In the genomic region with DNA sequence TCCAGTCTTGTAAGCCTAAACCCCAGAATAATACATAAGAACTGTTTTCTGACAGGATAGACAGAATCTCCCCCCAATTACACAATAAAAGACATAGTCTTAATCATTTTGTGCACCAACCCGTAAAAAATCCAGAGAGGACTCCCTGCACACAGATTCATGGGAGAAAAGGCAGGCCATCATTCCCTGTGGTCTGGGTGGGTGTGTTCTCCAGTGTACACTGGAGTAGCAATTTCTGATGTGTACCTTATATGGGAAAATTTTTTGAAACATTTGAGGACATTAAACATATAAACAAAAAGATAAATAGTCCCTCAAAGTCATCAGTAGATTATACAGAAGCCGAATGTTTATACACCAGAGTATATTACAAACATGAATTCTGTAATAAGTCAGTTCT, we compare ENCODE assay signal across 15 mouse cellular contexts.
DNase-seq lines count a peak whose midpoint lies in the region; ATAC-seq and TF ChIP-seq lines count a peak whose summit lies in the region.
"Had no signal": no experiment of that assay in that cellular context is flagged by ENCODE, and none has a peak within 500 bp of the region (broad histone marks: within the 10 kb centered on the region; RNA-seq: fewer than 3 reads in every experiment).

No protein-coding gene starts in this region.

- peaks cover 8% of the 10 kb centered on the region; the same call in 1 of the 2 replicates for H3K4me1 ChIP-seq in heart, embryonic 16.5 days (ENCODE audit: control insufficient read depth, insufficient read depth, low read length)
- no peaks in the 10 kb centered on the region for H3K4me1 ChIP-seq in kidney, postnatal 0 days (replicated peaks; ENCODE audit: insufficient read depth, low read length)

- no peak overlapping the region for H3K4me2 ChIP-seq in heart, embryonic 16.5 days (ENCODE audit: low read depth, low read length)
- no peak overlapping the region for H3K4me2 ChIP-seq in kidney, postnatal 0 days (ENCODE audit: low read length)
- H3K4me2 ChIP-seq: forebrain, embryonic 12.5 days had no signal

- no peak for TF ChIP-seq CTCF in kidney, postnatal 0 days (IDR thresholded peaks at IDR 0.05; ENCODE audit: low read depth)

- intact Hi-C loops in heart, postnatal 10 days (cut with DNase I) = no loop called here

- 68% methylated on average over 2 of the region's 2 CpGs for WGBS in heart, embryonic 16.5 days
- WGBS in kidney, postnatal 0 days = 64% methylated on average over 2 of the region's 2 CpGs

- H3K27ac ChIP-seq in heart, embryonic 16.5 days (ENCODE audit: low read length) = peak overlapping the region; percentile 43
- H3K27ac ChIP-seq in kidney, postnatal 0 days = 0 out of 2 replicates have a peak overlapping the region, but pooled peaks have one; percentile 42
- H3K27ac ChIP-seq: forebrain, embryonic 12.5 days; hindbrain, postnatal 0 days; macrophage had no signal

- no peak for ATAC-seq in heart, embryonic 16.5 days (replicated peaks; ENCODE audit: extremely low read depth, insufficient read depth, low FRiP score)
- ATAC-seq in kidney, postnatal 0 days (replicated peaks; ENCODE audit: low FRiP score, low read depth) = no peak
- ATAC-seq: hindbrain, postnatal 0 days had no signal

- no peaks in the 10 kb centered on the region for H3K36me3 ChIP-seq in heart, embryonic 16.5 days (ENCODE audit: control insufficient read depth, insufficient read depth)
- no peaks in the 10 kb centered on the region for H3K36me3 ChIP-seq in kidney, postnatal 0 days (ENCODE audit: insufficient read depth, low read length)
- H3K36me3 ChIP-seq: forebrain, embryonic 12.5 days; midbrain, embryonic 10.5 days had no signal

- no peak for DNase-seq in heart, postnatal 10 days
- DNase-seq in kidney, postnatal 0 days (ENCODE audit: low spot score) = no peak
- DNase-seq in kidney, adult 18-20 months = no peak
- DNase-seq in retina, embryonic 14.5 days (ENCODE audit: low spot score) = peak; percentile 9
- no peak for DNase-seq in retina, postnatal 1 day
- no peak for DNase-seq in MN1 (ENCODE audit: low spot score)
- DNase-seq: B cell, adult 2 months; cerebellum, adult 8-10 months; right cerebral cortex, postnatal 14 days; spleen, adult 18-20 months had no signal

- H3K4me3 ChIP-seq in heart, embryonic 16.5 days (ENCODE audit: low read length) = no peak overlapping the region
- H3K4me3 ChIP-seq in kidney, postnatal 0 days (replicated peaks; ENCODE audit: low read depth, low read length) = no peak overlapping the region
- H3K4me3 ChIP-seq: forebrain, embryonic 12.5 days; midbrain, embryonic 10.5 days had no signal

- H3K27me3 ChIP-seq in heart, embryonic 16.5 days (ENCODE audit: control insufficient read depth, insufficient read depth, low read length) = no peaks in the 10 kb centered on the region
- H3K27me3 ChIP-seq in kidney, postnatal 0 days (ENCODE audit: insufficient read depth, low read length) = no peaks in the 10 kb centered on the region
- H3K27me3 ChIP-seq: forebrain, embryonic 12.5 days had no signal

- H3K9ac ChIP-seq in heart, embryonic 16.5 days (ENCODE audit: low read length) = no peak overlapping the region
- H3K9ac ChIP-seq in kidney, postnatal 0 days (ENCODE audit: low read depth, low read length) = no peak overlapping the region
- H3K9ac ChIP-seq: forebrain, embryonic 12.5 days had no signal

- H3K9me3 ChIP-seq in heart, embryonic 16.5 days (replicated peaks; ENCODE audit: control insufficient read depth, low read length) = no peaks in the 10 kb centered on the region
- no peaks in the 10 kb centered on the region for H3K9me3 ChIP-seq in kidney, postnatal 0 days (replicated peaks; ENCODE audit: low read length)
- H3K9me3 ChIP-seq: forebrain, embryonic 12.5 days; midbrain, embryonic 10.5 days had no signal
